Mouse (Mus musculus): ENCODE results near the gene Nfkbie. TPM values are rescaled to one million over a fixed set of nuclear protein-coding genes. Genes with fewer than 3 reads are reported as not detected.

Gene Nfkbie
- polyA plus RNA-seq, 1 experiment from 2014 or later, result 4.0 TPM

GRCm38 (mm10) chr17:45557998-45558862 lies 2.7 kb downstream of the Nfkbie start:
- no peak overlapping the region for H3K9ac ChIP-seq (ENCODE audit: low read length)
- 0 out of 2 replicates have a peak, but pooled peaks cover 8% of the 10 kb centered on the region for H3K27me3 ChIP-seq (replicated peaks; ENCODE audit: control insufficient read depth, insufficient read depth, low read length)
- ATAC-seq (replicated peaks; ENCODE audit: low FRiP score, low TSS enrichment, low read depth) (no peak), DNase-seq (ENCODE audit: low spot score) (no peak)
- no peak overlapping the region for H3K27ac ChIP-seq (ENCODE audit: low read depth)
- no peak overlapping the region for H3K4me3 ChIP-seq (ENCODE audit: low read depth, low read length)
- H3K4me1 ChIP-seq (replicated peaks; ENCODE audit: control insufficient read depth, insufficient read depth, low read length), result peaks cover 8% of the 10 kb centered on the region; the same call in 1 of the 2 replicates
- no peak overlapping the region for H3K4me2 ChIP-seq (ENCODE audit: low read length)
- H3K9me3 ChIP-seq (ENCODE audit: control insufficient read depth, low read length), result no peaks in the 10 kb centered on the region
- WGBS, result 71% methylated on average over 16 of the region's 16 CpGs
- H3K36me3 ChIP-seq (ENCODE audit: control insufficient read depth, insufficient read depth, low read length), result no peaks in the 10 kb centered on the region

GRCm38 (mm10) chr17:45559732-45560525 lies 4.4 kb downstream of the Nfkbie start:
- H3K4me2 ChIP-seq (ENCODE audit: low read length), result no peak overlapping the region
- no peaks in the 10 kb centered on the region for H3K9me3 ChIP-seq (ENCODE audit: control insufficient read depth, low read length)
- no peaks in the 10 kb centered on the region for H3K36me3 ChIP-seq (ENCODE audit: control insufficient read depth, insufficient read depth, low read length)
- 0 out of 2 replicates have a peak, but pooled peaks cover 8% of the 10 kb centered on the region for H3K27me3 ChIP-seq (replicated peaks; ENCODE audit: control insufficient read depth, insufficient read depth, low read length)
- peaks cover 15% of the 10 kb centered on the region for H3K4me1 ChIP-seq (replicated peaks; ENCODE audit: control insufficient read depth, insufficient read depth, low read length)
- H3K27ac ChIP-seq (ENCODE audit: low read depth), result no peak overlapping the region
- DNase-seq (ENCODE audit: low spot score) (no peak), ATAC-seq (replicated peaks; ENCODE audit: low FRiP score, low TSS enrichment, low read depth) (no peak)
- H3K9ac ChIP-seq (ENCODE audit: low read length), result no peak overlapping the region
- no peak overlapping the region for H3K4me3 ChIP-seq (ENCODE audit: low read depth, low read length)
- 87% methylated on average over 15 of the region's 15 CpGs for WGBS

DNA sequence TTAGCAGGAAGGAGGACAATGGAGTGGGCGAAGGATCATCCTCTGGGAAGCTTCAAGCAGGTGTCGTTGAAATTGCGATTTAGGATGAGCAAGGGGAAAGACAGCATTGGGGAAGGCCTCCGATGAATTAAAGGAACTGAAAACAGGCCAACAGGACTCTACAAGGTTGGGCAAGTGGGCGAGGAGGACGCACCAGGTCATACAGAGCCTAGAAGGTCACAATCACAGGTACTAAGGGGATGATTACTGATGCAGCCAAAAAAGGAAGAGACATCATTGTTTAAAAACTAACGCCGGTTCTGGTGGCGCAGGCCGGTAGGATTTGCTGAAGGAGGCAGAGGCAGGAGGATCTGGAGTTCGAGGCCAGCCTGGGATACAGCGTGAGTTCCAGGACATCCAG lies 7.7 kb downstream of the Nfkbie start:
- H3K9ac ChIP-seq (ENCODE audit: low read length), result no peak overlapping the region
- H3K4me3 ChIP-seq (ENCODE audit: low read depth, low read length), result 0 out of 2 replicates have a peak overlapping the region, but pooled peaks have one; percentile 75
- no peaks in the 10 kb centered on the region for H3K9me3 ChIP-seq (ENCODE audit: control insufficient read depth, low read length)
- no peak overlapping the region for H3K4me2 ChIP-seq (ENCODE audit: low read length)
- ATAC-seq (replicated peaks; ENCODE audit: low FRiP score, low TSS enrichment, low read depth) (no peak), DNase-seq (ENCODE audit: low spot score) (no peak)
- no peak overlapping the region for H3K27ac ChIP-seq (ENCODE audit: low read depth)
- 71% methylated on average over 12 of the region's 12 CpGs for WGBS
- peaks cover 21% of the 10 kb centered on the region for H3K4me1 ChIP-seq (replicated peaks; ENCODE audit: control insufficient read depth, insufficient read depth, low read length)
- H3K36me3 ChIP-seq (ENCODE audit: control insufficient read depth, insufficient read depth, low read length), result peaks cover 33% of the 10 kb centered on the region
- no peaks in the 10 kb centered on the region for H3K27me3 ChIP-seq (replicated peaks; ENCODE audit: control insufficient read depth, insufficient read depth, low read length)

DNA sequence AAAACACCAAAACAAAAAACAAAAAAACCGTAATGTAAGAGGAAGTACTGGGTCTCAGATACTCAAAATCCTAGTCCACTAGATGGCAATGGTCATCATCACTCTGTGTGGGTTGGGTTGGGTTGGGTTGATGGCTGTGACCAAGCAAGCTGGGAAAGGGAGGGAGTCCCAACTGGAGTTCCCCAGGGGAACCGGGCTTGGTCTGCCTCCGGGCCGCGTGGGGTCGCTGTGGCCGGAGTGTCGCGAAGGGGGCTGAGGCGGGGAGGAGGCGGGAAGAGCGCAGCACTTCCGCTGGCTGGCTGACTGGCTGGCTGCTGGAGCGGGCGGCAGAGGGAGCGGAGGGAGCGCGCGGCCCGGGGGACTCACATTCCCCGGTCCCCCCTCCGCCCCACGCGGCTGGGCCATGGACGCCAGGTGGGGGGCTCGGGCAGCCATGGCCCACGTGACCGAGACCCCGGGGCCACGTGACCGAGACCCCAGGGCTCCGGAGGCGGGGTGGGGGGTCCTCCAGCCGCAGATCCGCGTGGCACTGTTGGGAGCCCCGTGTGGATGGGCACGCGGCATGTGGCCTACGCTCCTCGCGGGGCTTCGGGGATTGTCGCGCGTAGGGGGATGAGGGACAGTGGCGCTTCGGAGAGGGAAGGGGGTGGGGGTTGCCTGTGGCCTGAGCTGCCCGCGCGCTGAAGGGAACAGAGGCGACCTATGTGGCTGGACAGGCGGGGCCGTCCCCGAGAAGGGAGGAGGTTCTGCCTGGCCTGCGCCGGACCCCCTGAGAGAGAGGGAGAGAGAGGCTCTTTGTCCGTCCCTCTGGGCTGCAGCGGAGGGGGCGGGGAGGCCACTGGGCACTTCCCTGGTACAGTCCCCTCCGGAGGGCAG lies 8.4 kb downstream of the Nfkbie start, which contains the start of gene Slc35b2:
Slc35b2 (plus strand) TSS at position 220 of the 876 bp plus-strand sequence.
- H3K27ac ChIP-seq (ENCODE audit: low read depth), result peak within 1 kb of the TSS; percentile 82

DNA sequence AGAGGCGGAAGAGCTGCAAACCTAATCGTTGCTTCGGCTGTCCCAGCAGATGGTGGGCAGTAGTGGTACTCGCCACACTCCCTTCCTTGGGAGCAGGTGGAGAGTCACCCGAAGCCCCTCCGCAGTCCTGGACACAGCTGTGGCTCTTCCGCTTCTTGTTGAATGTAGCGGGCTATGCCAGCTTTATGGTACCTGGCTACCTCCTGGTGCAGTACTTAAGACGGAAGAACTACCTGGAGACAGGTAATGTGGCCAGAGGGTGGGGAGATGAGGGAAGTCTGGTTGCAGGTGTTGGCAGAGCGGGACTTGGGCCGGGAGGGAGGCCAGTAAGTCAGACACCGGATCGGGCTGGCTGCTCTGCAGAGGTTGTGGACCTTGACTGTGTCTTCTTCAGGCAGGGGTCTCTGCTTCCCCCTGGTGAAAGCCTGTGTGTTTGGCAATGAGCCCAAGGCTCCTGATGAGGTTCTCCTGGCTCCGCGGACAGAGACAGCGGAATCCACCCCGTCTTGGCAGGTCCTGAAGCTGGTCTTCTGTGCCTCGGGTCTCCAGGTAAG lies 9.1 kb downstream of the Nfkbie start:
- Histone ChIP-seq H3K4me1 (replicated peaks; ENCODE audit: control insufficient read depth, insufficient read depth, low read length) (peaks cover 21% of the 10 kb centered on the region), H3K36me3 (ENCODE audit: control insufficient read depth, insufficient read depth, low read length) (peaks cover 47% of the 10 kb centered on the region), H3K9ac (ENCODE audit: low read length) (peak overlapping the region; percentile 90), H3K9me3 (ENCODE audit: control insufficient read depth, low read length) (no peaks in the 10 kb centered on the region), H3K27me3 (replicated peaks; ENCODE audit: control insufficient read depth, insufficient read depth, low read length) (no peaks in the 10 kb centered on the region), H3K4me2 (ENCODE audit: low read length) (peak overlapping the region; percentile 93), H3K4me3 (ENCODE audit: low read depth, low read length) (peak overlapping the region; percentile 75), H3K27ac (ENCODE audit: low read depth) (peak overlapping the region; percentile 82; the same call in 1 of the 2 replicates)
- DNase-seq (ENCODE audit: low spot score) (peak; percentile 64), ATAC-seq (replicated peaks; ENCODE audit: low FRiP score, low TSS enrichment, low read depth) (peak; percentile 2; the same call in 1 of the 2 replicates)
- 5% methylated on average over 18 of the region's 18 CpGs for WGBS

More for the DNA sequence above, 8.4 kb downstream of the Nfkbie start, which contains the start of gene Slc35b2:
- Histone ChIP-seq H3K4me1 (replicated peaks; ENCODE audit: control insufficient read depth, insufficient read depth, low read length) (peaks cover 21% of the 10 kb centered on the region), H3K9me3 (ENCODE audit: control insufficient read depth, low read length) (no peaks in the 10 kb centered on the region), H3K9ac (ENCODE audit: low read length) (peak within 1 kb of the TSS; percentile 90), H3K27me3 (replicated peaks; ENCODE audit: control insufficient read depth, insufficient read depth, low read length) (no peaks in the 10 kb centered on the region), H3K36me3 (ENCODE audit: control insufficient read depth, insufficient read depth, low read length) (peaks cover 39% of the 10 kb centered on the region), H3K4me3 (ENCODE audit: low read depth, low read length) (peak within 1 kb of the TSS; percentile 75), H3K4me2 (ENCODE audit: low read length) (peak within 1 kb of the TSS; percentile 93)
- ATAC-seq (replicated peaks; ENCODE audit: low FRiP score, low TSS enrichment, low read depth), result peak; percentile 70
- DNase-seq (ENCODE audit: low spot score), result peak; percentile 94
- WGBS, result under 1% methylated on average over 60 of the region's 61 CpGs

DNA sequence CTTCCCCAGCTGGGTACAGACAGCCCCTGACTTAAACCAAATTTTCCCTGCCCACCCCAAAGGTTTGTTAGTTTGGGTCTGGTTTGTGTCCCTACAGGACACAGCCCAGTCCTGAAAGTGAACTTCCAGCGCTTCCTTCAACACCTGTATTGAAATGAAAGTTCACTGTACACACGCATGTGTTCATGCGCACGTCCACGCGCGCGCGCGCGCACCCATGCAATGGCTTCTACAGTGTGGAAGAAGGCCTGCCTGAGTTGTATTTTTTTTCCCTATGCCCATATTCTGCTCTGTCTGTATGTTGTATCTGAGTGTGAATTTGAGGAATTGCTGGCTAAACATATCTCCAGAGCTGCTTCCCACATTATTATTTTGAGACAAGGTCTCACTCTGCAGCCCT lies 9.6 kb downstream of the Nfkbie start:
- no peaks in the 10 kb centered on the region for H3K9me3 ChIP-seq (ENCODE audit: control insufficient read depth, low read length)
- peak overlapping the region; percentile 93 for H3K4me2 ChIP-seq (ENCODE audit: low read length)
- no peak for ATAC-seq (replicated peaks; ENCODE audit: low FRiP score, low TSS enrichment, low read depth)
- peak overlapping the region; percentile 90 for H3K9ac ChIP-seq (ENCODE audit: low read length)
- H3K27ac ChIP-seq (ENCODE audit: low read depth), result no peak overlapping the region; the same call in 1 of the 2 replicates
- H3K27me3 ChIP-seq (replicated peaks; ENCODE audit: control insufficient read depth, insufficient read depth, low read length), result no peaks in the 10 kb centered on the region
- DNase-seq (ENCODE audit: low spot score), result no peak
- WGBS, result 91% methylated on average over 11 of the region's 11 CpGs
- peaks cover 52% of the 10 kb centered on the region for H3K36me3 ChIP-seq (ENCODE audit: control insufficient read depth, insufficient read depth, low read length)
- peak overlapping the region; percentile 75 for H3K4me3 ChIP-seq (ENCODE audit: low read depth, low read length)
- H3K4me1 ChIP-seq (replicated peaks; ENCODE audit: control insufficient read depth, insufficient read depth, low read length), result peaks cover 21% of the 10 kb centered on the region

DNA sequence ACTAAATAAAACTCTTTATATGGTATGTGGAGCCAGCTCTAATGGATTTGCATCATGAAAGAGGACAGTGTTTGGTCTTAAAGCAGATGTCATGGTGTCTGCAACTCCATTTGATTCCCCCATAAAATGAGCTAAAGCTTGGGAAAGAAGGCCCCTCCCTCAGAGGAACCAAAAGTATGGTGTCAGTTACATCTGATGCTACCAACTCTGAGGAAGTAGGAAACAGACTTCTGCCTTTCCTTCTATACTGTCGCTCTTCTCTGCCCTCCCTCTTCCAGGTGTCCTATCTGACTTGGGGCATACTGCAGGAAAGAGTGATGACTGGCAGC lies 10.5 kb downstream of the Nfkbie start:
- Histone ChIP-seq H3K9me3 (ENCODE audit: control insufficient read depth, low read length) (no peaks in the 10 kb centered on the region), H3K9ac (ENCODE audit: low read length) (no peak overlapping the region), H3K27ac (ENCODE audit: low read depth) (no peak overlapping the region), H3K4me2 (ENCODE audit: low read length) (no peak overlapping the region), H3K4me3 (ENCODE audit: low read depth, low read length) (no peak overlapping the region), H3K27me3 (replicated peaks; ENCODE audit: control insufficient read depth, insufficient read depth, low read length) (no peaks in the 10 kb centered on the region), H3K4me1 (replicated peaks; ENCODE audit: control insufficient read depth, insufficient read depth, low read length) (peaks cover 22% of the 10 kb centered on the region), H3K36me3 (ENCODE audit: control insufficient read depth, insufficient read depth, low read length) (peaks cover 60% of the 10 kb centered on the region)
- 67% methylated on average over 1 of the region's 1 CpGs for WGBS
- ATAC-seq (replicated peaks; ENCODE audit: low FRiP score, low TSS enrichment, low read depth), result no peak
- no peak for DNase-seq (ENCODE audit: low spot score)

All from intestine, embryonic 14.5 days (tissue).